Mouse (Mus musculus) lung, embryonic 14.5 days (tissue): ENCODE data around the gene Btn2a2. TPM values are rescaled to one million over a fixed set of nuclear protein-coding genes. Genes with fewer than 3 reads are reported as not detected.

Experiments
- ATAC-seq: fragments of 200-750 bp; cut with Nextera tagmentation; 2 replicates; pipeline ENCODE4 v1.8.0; 2017; ENCODE audit warnings: mild to moderate bottlenecking, moderate TSS enrichment, moderate library complexity; ENCODE audit not compliant: insufficient read depth
- DNase-seq: peaks from one replicate; pipeline ENCODE4 v3.0.0-alpha.2; 2015
- H3K27ac ChIP-seq: fragments of 300-500 bp; sonication (generic); 2 replicates; pipeline ENCODE4 v1.5.1; 2014; ENCODE audit warnings: low read depth, mild to moderate bottlenecking, moderate library complexity
- H3K27me3 ChIP-seq: fragments of 300-500 bp; sonication (generic); 2 replicates; pipeline ENCODE4 v1.6.1; 2014; ENCODE audit warnings: low read length, control low read depth; ENCODE audit not compliant: insufficient read depth
- H3K36me3 ChIP-seq: fragments of 300-500 bp; sonication (generic); 2 replicates; pipeline ENCODE4 v1.6.1; 2014; ENCODE audit warnings: control low read depth; ENCODE audit not compliant: insufficient read depth
- H3K4me1 ChIP-seq: fragments of 300-500 bp; sonication (generic); 2 replicates; pipeline ENCODE4 v1.6.1; 2014; ENCODE audit warnings: antibody characterized with exemption, control low read depth; ENCODE audit not compliant: insufficient read depth
- H3K4me2 ChIP-seq: fragments of 300-500 bp; sonication (generic); 2 replicates; pipeline ENCODE4 v1.6.1; 2014; ENCODE audit warnings: mild to moderate bottlenecking
- H3K4me3 ChIP-seq: fragments of 300-500 bp; sonication (generic); 2 replicates; pipeline ENCODE4 v1.5.1; 2014; ENCODE audit warnings: low read depth, low read length
- H3K9ac ChIP-seq: fragments of 300-500 bp; sonication (generic); 2 replicates; pipeline ENCODE4 v1.6.1; 2014
- H3K9me3 ChIP-seq: fragments of 300-500 bp; sonication (generic); 2 replicates; pipeline ENCODE4 v1.6.1; 2016; ENCODE audit warnings: low read depth, low read length, control low read depth
- CTCF ChIP-seq: IDR thresholded peaks from 2 replicates; pipeline ENCODE4 v1.5.1; 2016; ENCODE audit warnings: antibody characterized with exemption, low read depth
- WGBS: fragments of 180-500 bp; shearing (Covaris S2); extraction: QIAGEN DNeasy Blood & Tissue Kit; methylation state at CpG from one replicate; pipeline ENCODE4 v1.1.7; 2014; 5-methylcytosine and 5-hydroxymethylcytosine counted together
- polyA plus RNA-seq: library from polyadenylated mRNA; unstranded; fragments of >200 nt; fragmentation: Nextera tagmentation; extraction: Ambion mirVana; gene quantifications from 2 replicates; pipeline ENCODE4 v1.2.1, GENCODE M21; 2014

Btn2a2 gene
- polyA plus RNA-seq, 1 experiment from 2014 or later: 0.63 TPM

DNA sequence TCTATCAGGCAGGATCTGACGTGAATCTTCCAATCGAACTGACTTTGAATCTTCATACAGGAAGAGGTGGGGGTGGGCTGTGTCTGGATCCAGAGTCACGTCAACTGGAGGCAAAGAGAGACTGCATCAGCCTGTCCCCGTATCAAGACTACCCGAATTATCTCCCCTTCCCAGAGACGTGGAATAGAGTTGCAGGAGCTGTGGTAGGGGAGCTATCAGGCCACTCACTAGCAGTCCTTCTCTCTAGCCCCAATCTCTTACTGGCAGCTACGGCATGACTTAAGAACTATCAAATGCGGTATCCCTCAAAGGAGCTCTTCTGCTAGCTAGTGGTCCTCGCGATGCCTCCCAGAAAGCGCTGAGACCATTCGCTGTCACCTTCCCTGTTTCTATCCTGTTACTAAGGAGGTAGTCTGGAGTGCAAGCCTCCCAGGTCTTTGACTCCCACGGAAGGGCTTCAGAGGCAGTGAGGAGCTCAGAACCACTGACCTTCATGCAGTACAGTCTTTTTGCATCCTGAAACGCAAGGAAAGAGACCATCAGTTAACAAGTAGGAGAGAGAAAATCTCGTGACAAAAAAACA is 29.3 kb downstream of the Btn2a2 start:
- DNase-seq (no peak), ATAC-seq (no peak)
- Histone ChIP-seq H3K4me2 (peak overlapping the region; percentile 39; the same call in 1 of the 2 replicates), H3K4me3 (peak overlapping the region; percentile 14; the same call in 1 of the 2 replicates), H3K9me3 (no peaks in the 10 kb centered on the region), H3K9ac (0 out of 2 replicates have a peak overlapping the region, but pooled peaks have one; percentile 20), H3K36me3 (no peaks in the 10 kb centered on the region), H3K4me1 (no peaks in the 10 kb centered on the region), H3K27ac (no peak overlapping the region), H3K27me3 (no peaks in the 10 kb centered on the region)
- WGBS: 16% methylated on average over 15 of the region's 15 CpGs
- TF ChIP-seq CTCF: no peak

- peak overlapping the region; percentile 62 for H3K4me2 ChIP-seq
- H3K4me1 ChIP-seq: no peaks in the 10 kb centered on the region
- H3K27me3 ChIP-seq: no peaks in the 10 kb centered on the region
- under 1% methylated on average over 9 of the region's 9 CpGs for WGBS
- ATAC-seq (no peak), DNase-seq (peak; percentile 72)
- no peaks in the 10 kb centered on the region for H3K9me3 ChIP-seq
- no peaks in the 10 kb centered on the region for H3K36me3 ChIP-seq
- TF ChIP-seq CTCF: no peak
- H3K9ac ChIP-seq: peak overlapping the region; percentile 72
- peak overlapping the region; percentile 90 for H3K27ac ChIP-seq
- peak overlapping the region; percentile 60 for H3K4me3 ChIP-seq
Measured at GRCm38 (mm10) chr13:23453926-23454325, 34.7 kb downstream of the Btn2a2 start.

DNA sequence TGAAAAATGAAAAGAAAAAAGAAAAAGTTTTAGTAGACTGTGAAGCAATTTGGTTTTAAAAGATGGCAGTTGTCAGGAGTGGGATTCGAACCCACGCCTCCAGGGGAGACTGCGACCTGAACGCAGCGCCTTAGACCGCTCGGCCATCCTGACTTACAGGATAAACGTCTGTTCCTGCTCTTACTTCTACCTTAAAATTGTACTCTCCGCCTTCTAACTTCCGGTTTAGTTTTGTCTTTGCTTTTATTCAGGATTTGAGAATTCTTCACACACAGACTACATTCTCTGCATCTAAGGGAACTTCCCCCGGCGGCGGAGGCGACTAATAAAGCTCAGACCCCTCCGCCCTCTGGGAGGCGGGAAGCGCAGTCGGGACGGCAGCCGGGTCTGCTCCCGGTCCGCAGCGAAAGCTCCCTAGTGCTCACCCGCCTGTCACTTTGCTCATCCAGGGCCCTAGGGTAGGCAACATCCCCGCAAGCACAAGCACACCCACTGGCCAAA is 35.2 kb downstream of the Btn2a2 start:
- H3K27me3 ChIP-seq: no peaks in the 10 kb centered on the region
- H3K4me2 ChIP-seq: peak overlapping the region; percentile 62
- peak; percentile 6; the same call in 1 of the 2 replicates for TF ChIP-seq CTCF
- no peaks in the 10 kb centered on the region for H3K9me3 ChIP-seq
- no peaks in the 10 kb centered on the region for H3K36me3 ChIP-seq
- DNase-seq (peak; percentile 95), ATAC-seq (peak; percentile 91)
- peak overlapping the region; percentile 72 for H3K9ac ChIP-seq
- peak overlapping the region; percentile 90 for H3K27ac ChIP-seq
- no peaks in the 10 kb centered on the region for H3K4me1 ChIP-seq
- WGBS: under 1% methylated on average over 25 of the region's 25 CpGs
- peak overlapping the region; percentile 60 for H3K4me3 ChIP-seq

GRCm38 (mm10) chr13:23450398-23450797 is 38.3 kb downstream of the Btn2a2 start:
- TF ChIP-seq CTCF: no peak
- 0 out of 2 replicates have a peak, but pooled peaks have one; percentile 26 for ATAC-seq
- Histone ChIP-seq H3K9me3 (no peaks in the 10 kb centered on the region), H3K4me2 (peak overlapping the region; percentile 75), H3K27ac (peak overlapping the region; percentile 69; the same call in 1 of the 2 replicates), H3K4me1 (no peaks in the 10 kb centered on the region), H3K36me3 (no peaks in the 10 kb centered on the region), H3K4me3 (peak overlapping the region; percentile 54), H3K27me3 (no peaks in the 10 kb centered on the region), H3K9ac (peak overlapping the region; percentile 59)
- WGBS: under 1% methylated on average over 15 of the region's 15 CpGs
- peak; percentile 98 for DNase-seq

GRCm38 (mm10) chr13:23449235-23450095 is 39.2 kb downstream of the Btn2a2 start:
- H3K9ac ChIP-seq: peak overlapping the region; percentile 59
- H3K4me1 ChIP-seq: peaks cover 2% of the 10 kb centered on the region; the same call in 1 of the 2 replicates
- no peaks in the 10 kb centered on the region for H3K27me3 ChIP-seq
- peak; percentile 91 for DNase-seq
- peak overlapping the region; percentile 75 for H3K4me2 ChIP-seq
- H3K4me3 ChIP-seq: peak overlapping the region; percentile 54
- peak overlapping the region; percentile 76 for H3K27ac ChIP-seq
- WGBS: under 1% methylated on average over 24 of the region's 24 CpGs
- H3K9me3 ChIP-seq: no peaks in the 10 kb centered on the region
- no peak for TF ChIP-seq CTCF
- peak; percentile 21; the same call in 1 of the 2 replicates for ATAC-seq
- H3K36me3 ChIP-seq: no peaks in the 10 kb centered on the region

GRCm38 (mm10) chr13:23448758-23449157 is 39.9 kb downstream of the Btn2a2 start:
- H3K9me3 ChIP-seq: no peaks in the 10 kb centered on the region
- H3K9ac ChIP-seq: no peak overlapping the region
- peaks cover 3% of the 10 kb centered on the region; the same call in 1 of the 2 replicates for H3K4me1 ChIP-seq
- H3K4me3 ChIP-seq: peak overlapping the region; percentile 54; the same call in 1 of the 2 replicates
- WGBS: 28% methylated on average over 3 of the region's 3 CpGs
- H3K4me2 ChIP-seq: peak overlapping the region; percentile 75
- TF ChIP-seq CTCF: no peak
- no peaks in the 10 kb centered on the region for H3K27me3 ChIP-seq
- peak overlapping the region; percentile 76; the same call in 1 of the 2 replicates for H3K27ac ChIP-seq
- DNase-seq: no peak
- ATAC-seq: no peak
- no peaks in the 10 kb centered on the region for H3K36me3 ChIP-seq

- Histone ChIP-seq H3K4me2 (peak overlapping the region; percentile 77), H3K36me3 (no peaks in the 10 kb centered on the region), H3K27ac (peak overlapping the region; percentile 86), H3K9me3 (no peaks in the 10 kb centered on the region), H3K9ac (peak overlapping the region; percentile 55; the same call in 1 of the 2 replicates), H3K4me3 (peak overlapping the region; percentile 57), H3K27me3 (no peaks in the 10 kb centered on the region), H3K4me1 (peaks cover 3% of the 10 kb centered on the region; the same call in 1 of the 2 replicates)
- peak; percentile 16; the same call in 1 of the 2 replicates for TF ChIP-seq CTCF
- WGBS: 0% methylated on average over 16 of the region's 16 CpGs
- ATAC-seq (peak; percentile 72), DNase-seq (peak; percentile 94)
Measured at GRCm38 (mm10) chr13:23446498-23446952, 42.1 kb downstream of the Btn2a2 start.
